Mouse (Mus musculus) limb, embryonic 12.5 days (tissue): Measurements from ENCODE around the gene Slc35f3. TPM values are rescaled to one million over a fixed set of nuclear protein-coding genes. Genes with fewer than 3 reads are reported as not detected.

Experiments used
- ATAC-seq: fragments of 200-750 bp; cut with Nextera tagmentation; 2 replicates; pipeline ENCODE4 v1.8.0; 2017; ENCODE audit warnings: low read depth, moderate TSS enrichment; ENCODE audit not compliant: insufficient number of reproducible peaks, insufficient read depth, low FRiP score, low TSS enrichment
- H3K27ac ChIP-seq: fragments of 300-500 bp; sonication (generic); 2 replicates; pipeline ENCODE4 v1.5.1; 2016; ENCODE audit warnings: mild to moderate bottlenecking, moderate library complexity
- H3K27me3 ChIP-seq: fragments of 300-500 bp; sonication (generic); 2 replicates; pipeline ENCODE4 v1.6.1; 2016; ENCODE audit warnings: mild to moderate bottlenecking, moderate library complexity
- H3K36me3 ChIP-seq: fragments of 300-500 bp; sonication (generic); 2 replicates; pipeline ENCODE4 v1.6.1; 2016; ENCODE audit warnings: mild to moderate bottlenecking, moderate library complexity
- H3K4me1 ChIP-seq: fragments of 300-500 bp; sonication (generic); replicated peaks from 2 replicates; pipeline ENCODE4 v1.6.1; 2016
- H3K4me2 ChIP-seq: fragments of 300-500 bp; sonication (generic); 2 replicates; pipeline ENCODE4 v1.6.1; 2016; ENCODE audit warnings: mild to moderate bottlenecking, moderate library complexity
- H3K4me3 ChIP-seq: fragments of 300-500 bp; sonication (generic); replicated peaks from 2 replicates; pipeline ENCODE4 v1.5.1; 2016; ENCODE audit warnings: mild to moderate bottlenecking
- H3K9ac ChIP-seq: fragments of 300-500 bp; sonication (generic); replicated peaks from 2 replicates; pipeline ENCODE4 v1.6.1; 2016; ENCODE audit warnings: mild to moderate bottlenecking, moderate library complexity
- H3K9me3 ChIP-seq: fragments of 300-500 bp; sonication (generic); 2 replicates; pipeline ENCODE4 v1.6.1; 2016; ENCODE audit warnings: mild to moderate bottlenecking, moderate library complexity
- WGBS: fragments of 180-500 bp; shearing (Covaris S2); methylation state at CpG from one replicate; pipeline ENCODE4 v1.1.7; 2016; 5-methylcytosine and 5-hydroxymethylcytosine counted together
- polyA plus RNA-seq: library from polyadenylated mRNA; unstranded; fragments of >200 nt; fragmentation: Nextera tagmentation; extraction: Ambion mirVana; gene quantifications from 2 replicates; pipeline ENCODE4 v1.2.1, GENCODE M21; 2016

Gene Slc35f3
- polyA plus RNA-seq, 1 experiment from 2014 or later: 0.56 TPM

DNA sequence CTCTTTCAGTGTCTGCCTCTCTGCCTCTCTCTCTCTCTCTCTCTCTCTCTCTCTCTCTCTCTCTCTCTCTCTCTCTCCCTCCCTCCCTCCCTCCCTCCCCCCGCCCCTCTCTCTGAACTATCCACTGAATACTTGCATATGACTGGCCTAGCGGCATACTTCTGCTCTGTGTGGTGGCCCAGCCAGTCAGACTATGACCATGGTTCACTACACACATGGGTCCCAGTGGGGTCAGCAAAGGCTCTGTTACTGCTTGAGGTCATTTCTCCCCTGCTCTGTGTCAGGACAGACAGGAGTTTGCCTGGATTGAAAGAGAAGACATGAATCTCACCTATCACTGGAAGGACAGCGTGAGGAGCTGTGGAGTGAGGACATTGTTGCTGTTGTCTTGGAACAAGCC is 40.5 kb downstream of the Slc35f3 start:
- 91% methylated on average over 3 of the region's 3 CpGs for WGBS
- Histone ChIP-seq H3K4me1 (peaks cover 10% of the 10 kb centered on the region), H3K4me3 (no peak overlapping the region), H3K36me3 (no peaks in the 10 kb centered on the region), H3K27ac (no peak overlapping the region), H3K9ac (no peak overlapping the region), H3K9me3 (no peaks in the 10 kb centered on the region), H3K27me3 (no peaks in the 10 kb centered on the region), H3K4me2 (no peak overlapping the region)
- ATAC-seq: no peak

DNA sequence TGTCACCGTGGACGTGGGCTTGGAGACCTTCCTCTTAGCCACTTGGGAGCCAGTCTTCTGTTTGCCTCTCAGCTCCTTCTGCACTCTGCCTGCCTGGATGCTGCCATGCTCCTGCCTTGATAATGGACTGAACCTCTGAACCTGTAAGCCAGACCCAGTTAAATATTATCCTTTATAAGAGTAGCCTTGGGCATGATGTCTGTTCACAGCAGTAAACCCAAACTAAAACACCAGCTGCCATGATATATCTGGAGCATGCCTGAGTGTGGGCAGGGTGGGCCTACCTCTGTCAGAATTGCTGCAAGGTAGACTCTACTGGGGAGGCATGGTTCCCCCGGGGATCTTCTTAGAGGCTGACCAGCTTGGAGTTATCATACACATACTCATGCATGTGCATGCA is 41.0 kb downstream of the Slc35f3 start:
- Histone ChIP-seq H3K4me2 (no peak overlapping the region), H3K36me3 (no peaks in the 10 kb centered on the region), H3K4me1 (peaks cover 10% of the 10 kb centered on the region), H3K4me3 (no peak overlapping the region), H3K27me3 (no peaks in the 10 kb centered on the region), H3K27ac (no peak overlapping the region), H3K9me3 (no peaks in the 10 kb centered on the region), H3K9ac (no peak overlapping the region)
- no peak for ATAC-seq
- WGBS: 72% methylated on average over 3 of the region's 3 CpGs

DNA sequence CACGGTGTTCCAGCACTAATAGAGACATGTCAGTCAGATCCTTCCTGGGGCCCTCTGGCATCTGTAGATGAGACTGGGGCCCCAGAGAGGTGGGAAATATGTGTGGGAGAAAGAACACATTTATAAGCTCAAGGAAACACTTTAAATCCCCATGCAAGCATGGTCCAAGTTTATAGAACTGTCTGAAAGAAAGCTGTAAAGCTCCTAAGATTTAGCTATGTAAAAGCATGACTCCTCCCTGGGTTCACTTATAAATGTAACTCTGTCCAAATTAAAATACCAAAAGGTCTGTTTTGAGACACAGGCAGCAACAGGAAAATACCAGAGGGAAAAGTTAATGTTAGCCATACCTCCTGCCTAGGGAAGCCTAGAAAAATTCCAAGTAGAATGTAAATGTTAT is 42.8 kb downstream of the Slc35f3 start:
- Histone ChIP-seq H3K4me3 (no peak overlapping the region), H3K36me3 (no peaks in the 10 kb centered on the region), H3K9me3 (no peaks in the 10 kb centered on the region), H3K4me1 (peaks cover 10% of the 10 kb centered on the region), H3K27me3 (no peaks in the 10 kb centered on the region; the same call in 1 of the 2 replicates), H3K27ac (peak overlapping the region; percentile 50; the same call in 1 of the 2 replicates), H3K4me2 (no peak overlapping the region), H3K9ac (no peak overlapping the region)
- WGBS: 31% methylated on average over 1 of the region's 1 CpGs
- ATAC-seq: no peak

DNA sequence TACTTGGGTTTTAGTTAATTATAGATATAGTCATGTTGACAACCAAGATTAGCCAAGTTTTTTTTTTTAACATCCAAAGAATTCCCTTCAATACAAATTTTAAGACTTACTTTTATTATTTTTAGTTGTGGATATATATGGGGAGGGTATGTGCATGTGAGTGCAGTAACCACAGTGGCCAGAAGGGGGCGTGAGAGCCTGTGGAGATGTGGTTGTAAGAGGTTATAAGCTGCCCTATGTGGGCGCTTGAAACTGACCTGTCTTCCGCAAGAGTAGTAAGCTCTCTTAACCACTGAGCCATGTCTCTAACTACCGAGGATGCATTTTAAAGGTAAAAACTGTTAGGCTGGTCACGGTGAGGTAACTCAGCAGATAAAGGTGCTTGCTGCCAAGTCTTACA is 45.1 kb downstream of the Slc35f3 start:
- Histone ChIP-seq H3K4me1 (peaks cover 10% of the 10 kb centered on the region), H3K9me3 (no peaks in the 10 kb centered on the region), H3K4me2 (no peak overlapping the region), H3K9ac (no peak overlapping the region), H3K4me3 (no peak overlapping the region), H3K27me3 (no peaks in the 10 kb centered on the region; the same call in 1 of the 2 replicates), H3K36me3 (no peaks in the 10 kb centered on the region), H3K27ac (no peak overlapping the region)
- 79% methylated on average over 5 of the region's 5 CpGs for WGBS
- ATAC-seq: no peak

DNA sequence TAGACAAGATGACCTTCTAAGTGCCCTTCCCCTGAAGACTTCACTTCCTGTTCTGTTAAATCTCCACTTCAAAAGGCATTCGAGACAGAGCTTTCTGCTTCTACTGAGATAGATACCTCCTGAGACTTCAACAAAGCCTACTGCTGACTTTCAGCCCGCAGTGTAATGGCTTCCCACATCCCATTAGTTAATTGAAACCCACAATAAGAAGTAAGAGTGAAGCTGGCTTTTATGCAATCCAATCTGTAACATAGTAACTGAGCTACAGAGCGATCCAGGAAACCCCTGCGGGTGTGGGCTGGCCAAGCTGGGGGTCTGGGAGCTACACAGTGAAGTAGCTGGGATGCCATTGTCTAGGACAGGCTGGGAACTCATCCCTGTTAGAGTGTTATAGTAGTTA is 46.7 kb downstream of the Slc35f3 start:
- no peak for ATAC-seq
- Histone ChIP-seq H3K9me3 (no peaks in the 10 kb centered on the region), H3K4me2 (no peak overlapping the region), H3K36me3 (no peaks in the 10 kb centered on the region), H3K9ac (no peak overlapping the region), H3K27ac (no peak overlapping the region), H3K4me3 (no peak overlapping the region), H3K27me3 (no peaks in the 10 kb centered on the region; the same call in 1 of the 2 replicates), H3K4me1 (peaks cover 10% of the 10 kb centered on the region)
- 67% methylated on average over 4 of the region's 4 CpGs for WGBS

DNA sequence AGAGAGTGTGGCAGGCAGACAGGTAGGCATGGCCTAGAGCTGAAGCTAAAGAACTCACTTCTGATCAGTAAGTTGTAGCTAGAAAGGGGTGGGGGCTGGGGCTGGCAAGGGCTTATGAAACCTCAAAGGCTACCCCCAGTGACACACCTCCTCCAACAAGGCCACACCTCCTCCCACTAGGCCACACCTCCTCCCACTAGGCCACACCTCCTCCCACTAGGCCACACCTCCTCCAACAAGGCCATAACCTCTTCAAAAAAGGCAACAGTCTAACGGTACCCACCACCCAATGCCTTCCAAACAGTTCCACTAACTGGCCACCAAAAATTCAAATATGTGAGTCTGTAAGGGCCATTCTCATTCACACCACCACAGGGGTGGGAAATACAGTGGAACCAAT is 54.9 kb downstream of the Slc35f3 start:
- Histone ChIP-seq H3K4me2 (no peak overlapping the region), H3K27me3 (no peaks in the 10 kb centered on the region), H3K9me3 (no peaks in the 10 kb centered on the region), H3K4me3 (no peak overlapping the region), H3K27ac (no peak overlapping the region), H3K9ac (no peak overlapping the region), H3K4me1 (no peaks in the 10 kb centered on the region), H3K36me3 (no peaks in the 10 kb centered on the region)
- ATAC-seq: no peak
- WGBS: 60% methylated on average over 1 of the region's 1 CpGs

DNA sequence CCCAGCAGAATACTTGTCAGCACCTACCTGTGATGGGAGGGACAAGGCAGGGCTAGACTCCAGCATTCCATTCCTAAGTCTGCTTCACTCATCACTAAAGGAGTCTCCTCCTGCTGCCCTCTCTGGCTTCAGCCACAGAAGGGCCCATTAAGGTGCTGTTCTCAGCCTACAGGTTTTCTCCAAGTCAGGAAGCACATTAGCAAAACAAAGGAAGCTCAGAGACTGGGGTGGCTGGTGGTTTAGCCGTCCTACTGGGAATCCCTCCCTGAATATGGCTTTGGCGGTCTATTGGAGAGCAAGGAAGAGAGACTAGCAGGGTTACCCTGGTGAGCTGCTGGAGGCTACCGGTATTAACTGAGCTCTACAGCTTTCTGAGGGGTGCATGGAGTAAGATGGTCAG is 59.6 kb downstream of the Slc35f3 start:
- 40% methylated on average over 3 of the region's 3 CpGs for WGBS
- H3K4me2 ChIP-seq: no peak overlapping the region
- no peaks in the 10 kb centered on the region for H3K36me3 ChIP-seq

DNA sequence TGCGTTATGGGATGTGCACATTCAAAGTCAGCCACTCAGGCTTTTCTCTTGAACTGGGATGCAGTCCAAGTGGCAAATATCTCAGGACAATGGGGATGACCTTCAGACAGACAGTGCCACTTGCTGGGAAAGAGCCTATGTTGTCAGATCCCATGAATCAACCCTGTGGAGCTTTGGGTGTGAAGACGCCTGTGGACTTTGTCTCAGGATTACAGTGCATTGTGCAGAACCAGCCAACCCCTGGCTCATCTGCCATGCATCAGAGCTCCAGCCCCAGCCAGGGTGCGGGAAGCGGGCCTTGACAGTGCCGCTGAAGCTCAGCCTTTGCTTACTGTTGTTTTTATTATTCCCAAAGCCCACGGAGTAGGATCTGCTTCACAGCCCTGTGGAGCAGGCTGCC is 60.9 kb downstream of the Slc35f3 start:
- WGBS: 77% methylated on average over 6 of the region's 6 CpGs
- ATAC-seq: no peak

More for the DNA sequence above, 59.6 kb downstream of the Slc35f3 start:
- Histone ChIP-seq H3K9me3 (no peaks in the 10 kb centered on the region), H3K4me3 (no peak overlapping the region), H3K4me1 (no peaks in the 10 kb centered on the region), H3K27ac (no peak overlapping the region), H3K9ac (no peak overlapping the region), H3K27me3 (no peaks in the 10 kb centered on the region)
- ATAC-seq: no peak

DNA sequence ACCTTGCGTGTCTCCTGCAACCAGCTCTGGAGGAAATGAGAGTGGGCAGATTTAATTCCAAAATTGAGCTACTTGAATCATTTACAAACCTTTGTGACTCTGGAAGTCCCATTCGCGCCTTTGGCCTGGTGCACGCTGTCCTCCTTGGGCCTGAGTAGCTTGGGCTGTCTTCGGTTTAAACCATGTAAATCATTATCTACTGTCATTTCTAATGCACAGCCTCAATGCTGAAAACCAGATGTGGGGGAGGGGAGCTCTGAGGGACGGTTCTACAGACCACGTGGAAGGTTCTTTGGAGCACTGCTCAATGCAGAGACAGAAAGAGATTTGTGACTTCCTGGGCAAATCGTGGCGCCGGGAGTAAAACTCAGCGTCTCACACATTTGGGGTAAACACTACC is 61.7 kb downstream of the Slc35f3 start:
- no peak overlapping the region for H3K9ac ChIP-seq
- no peak overlapping the region for H3K4me3 ChIP-seq
- WGBS: 68% methylated on average over 11 of the region's 11 CpGs
- no peak for ATAC-seq
- no peaks in the 10 kb centered on the region for H3K9me3 ChIP-seq
- no peaks in the 10 kb centered on the region for H3K4me1 ChIP-seq
- no peaks in the 10 kb centered on the region for H3K27me3 ChIP-seq
- H3K4me2 ChIP-seq: no peak overlapping the region
- H3K36me3 ChIP-seq: no peaks in the 10 kb centered on the region
- no peak overlapping the region for H3K27ac ChIP-seq

More for the DNA sequence above, 60.9 kb downstream of the Slc35f3 start:
- no peaks in the 10 kb centered on the region for H3K27me3 ChIP-seq
- no peak overlapping the region for H3K4me3 ChIP-seq
- H3K9ac ChIP-seq: no peak overlapping the region
- H3K36me3 ChIP-seq: no peaks in the 10 kb centered on the region
- H3K27ac ChIP-seq: no peak overlapping the region
- no peaks in the 10 kb centered on the region for H3K9me3 ChIP-seq
- no peak overlapping the region for H3K4me2 ChIP-seq
- H3K4me1 ChIP-seq: no peaks in the 10 kb centered on the region

DNA sequence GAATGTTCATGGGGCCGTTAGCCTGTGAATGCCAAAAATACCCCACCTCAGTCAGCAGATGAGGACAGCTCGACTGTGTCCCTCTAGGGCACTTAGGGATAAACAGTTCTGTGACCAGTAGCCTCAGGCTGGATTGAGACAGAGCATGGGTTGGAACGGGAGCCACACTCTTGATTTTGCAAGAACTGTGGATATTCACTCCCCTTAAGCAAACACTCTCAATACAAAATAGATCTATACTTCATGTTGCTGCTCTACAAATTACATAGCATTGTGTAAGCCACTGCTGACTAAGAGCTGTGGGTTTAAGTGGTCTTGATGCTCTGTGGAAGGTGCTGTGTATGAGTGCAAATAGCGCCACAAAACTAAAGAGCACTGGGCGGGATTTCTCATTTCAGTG is 62.3 kb downstream of the Slc35f3 start:
- no peaks in the 10 kb centered on the region for H3K36me3 ChIP-seq
- H3K27me3 ChIP-seq: no peaks in the 10 kb centered on the region
- H3K4me2 ChIP-seq: no peak overlapping the region
- no peak overlapping the region for H3K27ac ChIP-seq
- no peak overlapping the region for H3K9ac ChIP-seq
- no peaks in the 10 kb centered on the region for H3K4me1 ChIP-seq
- H3K9me3 ChIP-seq: no peaks in the 10 kb centered on the region
- WGBS: 63% methylated on average over 5 of the region's 5 CpGs
- H3K4me3 ChIP-seq: no peak overlapping the region
- ATAC-seq: no peak

DNA sequence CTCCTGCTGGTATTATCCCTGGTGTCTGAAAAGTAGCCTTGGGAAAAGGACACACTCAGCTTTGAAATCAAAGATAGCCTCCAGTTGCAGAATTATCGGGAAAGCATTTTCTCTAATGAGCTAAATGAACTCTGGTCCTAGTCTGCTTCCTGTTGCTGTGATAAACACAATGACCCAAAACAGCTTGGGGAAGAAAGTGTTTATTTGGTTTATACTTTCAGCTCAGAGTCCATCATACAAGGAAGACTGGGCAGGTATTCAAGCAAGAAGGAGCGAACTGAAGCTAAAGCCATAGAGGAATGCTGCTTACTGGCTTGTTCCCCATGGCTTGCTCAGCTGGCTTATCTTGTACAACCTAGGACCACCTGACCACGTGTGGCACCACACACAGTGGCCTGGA is 67.9 kb downstream of the Slc35f3 start:
- H3K9me3 ChIP-seq: no peaks in the 10 kb centered on the region
- H3K4me1 ChIP-seq: no peaks in the 10 kb centered on the region
- no peak overlapping the region for H3K4me2 ChIP-seq
- H3K27me3 ChIP-seq: no peaks in the 10 kb centered on the region
- no peak overlapping the region for H3K4me3 ChIP-seq
- no peak overlapping the region for H3K9ac ChIP-seq
- WGBS: 68% methylated on average over 3 of the region's 3 CpGs
- ATAC-seq: no peak
- no peak overlapping the region for H3K27ac ChIP-seq
- no peaks in the 10 kb centered on the region for H3K36me3 ChIP-seq

DNA sequence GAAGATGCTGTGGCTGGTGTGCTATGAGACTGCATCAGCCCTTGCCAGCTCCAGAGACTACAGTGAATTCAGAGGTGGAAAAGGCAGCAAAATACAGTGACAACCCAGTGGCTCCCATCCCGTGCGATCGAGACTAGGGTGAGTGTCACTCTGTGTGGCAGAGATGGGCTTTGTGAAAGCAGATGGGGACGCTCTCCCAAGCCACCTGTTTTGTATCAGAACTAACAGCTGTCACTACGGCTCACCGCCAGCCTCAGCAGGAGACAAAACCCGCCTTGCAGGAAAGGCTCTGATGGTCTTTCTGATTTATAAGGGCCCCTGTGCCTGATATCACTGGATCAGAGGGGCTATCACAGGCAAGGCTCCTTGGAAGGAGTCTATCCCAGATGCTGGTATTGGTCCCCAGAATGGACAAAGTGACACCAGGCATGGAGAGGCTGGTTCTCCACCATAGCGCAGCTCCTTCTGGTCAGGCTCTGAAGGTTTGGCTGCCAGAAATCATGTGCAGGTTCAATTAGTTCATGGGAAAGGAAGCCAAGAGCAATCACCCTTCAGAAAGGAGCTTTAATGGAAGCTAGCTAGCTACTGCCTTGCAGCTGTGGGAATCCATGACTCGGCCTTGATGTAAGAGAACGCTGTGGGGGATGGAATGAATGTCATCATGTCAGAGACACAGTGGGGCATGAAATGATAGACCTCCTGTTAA is 70.1 kb downstream of the Slc35f3 start:
- no peak overlapping the region for H3K4me3 ChIP-seq
- 70% methylated on average over 10 of the region's 10 CpGs for WGBS
- no peak overlapping the region for H3K9ac ChIP-seq
- H3K27me3 ChIP-seq: no peaks in the 10 kb centered on the region
- no peak overlapping the region for H3K4me2 ChIP-seq
- H3K27ac ChIP-seq: no peak overlapping the region
- H3K4me1 ChIP-seq: no peaks in the 10 kb centered on the region
- no peaks in the 10 kb centered on the region for H3K36me3 ChIP-seq
- no peaks in the 10 kb centered on the region for H3K9me3 ChIP-seq
- no peak for ATAC-seq
